Mouse (Mus musculus): ENCODE measurements around the gene Trpm7. TPM values are rescaled to one million over a fixed set of nuclear protein-coding genes. Genes with fewer than 3 reads are reported as not detected.
"Not testable (repeated sequence)": the region's sequence is repeated elsewhere in the genome, so short reads cannot be mapped to it uniquely, and the experiment has no call there.

Gene Trpm7
- polyA plus RNA-seq (2017; shearing (Covaris generic)) = 10 to 100 TPM; 49.8 to 55.8 TPM

GRCm38 (mm10) chr2:126875871-126876796 lies at the start of gene Trpm7:
Trpm7 (minus strand) TSS chr2:126876230.
- ATAC-seq = peak; percentile 89

- ATAC-seq = peak; percentile 81
Measured at GRCm38 (mm10) chr2:126920358-126921060, 44.5 kb upstream of the Trpm7 start.

- ATAC-seq = no peak
Measured at GRCm38 (mm10) chr2:126916236-126916635, 40.2 kb upstream of the Trpm7 start.

GRCm38 (mm10) chr2:126914096-126914495 lies 38.1 kb upstream of the Trpm7 start:
- ATAC-seq = no peak

GRCm38 (mm10) chr2:126904162-126904561 lies 28.1 kb upstream of the Trpm7 start:
- ATAC-seq = no peak

GRCm38 (mm10) chr2:126897511-126897910 lies 21.5 kb upstream of the Trpm7 start:
- no peak for ATAC-seq

- ATAC-seq = no peak
Measured at GRCm38 (mm10) chr2:126896941-126897340, 20.9 kb upstream of the Trpm7 start.

GRCm38 (mm10) chr2:126894245-126894644 lies 18.2 kb upstream of the Trpm7 start:
- no peak for ATAC-seq

- no peak for ATAC-seq
Measured at GRCm38 (mm10) chr2:126892316-126892715, 16.3 kb upstream of the Trpm7 start.

- ATAC-seq = no peak
Measured at GRCm38 (mm10) chr2:126891743-126892142, 15.7 kb upstream of the Trpm7 start.

GRCm38 (mm10) chr2:126887141-126887540 lies 11.1 kb upstream of the Trpm7 start:
- ATAC-seq = no peak

GRCm38 (mm10) chr2:126885871-126886270 lies 9.8 kb upstream of the Trpm7 start:
- ATAC-seq = no peak

- ATAC-seq = not testable (repeated sequence)
Measured at GRCm38 (mm10) chr2:126882711-126883110, 6.7 kb upstream of the Trpm7 start.

- no peak for ATAC-seq
Measured at GRCm38 (mm10) chr2:126877991-126878390, 2.0 kb upstream of the Trpm7 start.

- ATAC-seq = peak; percentile 12
Measured at GRCm38 (mm10) chr2:126875516-126875835, 554 bp downstream of the Trpm7 start.

- no peak for ATAC-seq
Measured at GRCm38 (mm10) chr2:126874809-126875515, 1.1 kb downstream of the Trpm7 start.

- no peak for ATAC-seq
Measured at GRCm38 (mm10) chr2:126866301-126866700, 9.7 kb downstream of the Trpm7 start.

GRCm38 (mm10) chr2:126865501-126866199 lies 10.4 kb downstream of the Trpm7 start:
- no peak for ATAC-seq

- ATAC-seq = no peak
Measured at GRCm38 (mm10) chr2:126865026-126865425, 11.0 kb downstream of the Trpm7 start.

- ATAC-seq = no peak
Measured at GRCm38 (mm10) chr2:126844751-126845150, 31.3 kb downstream of the Trpm7 start.

GRCm38 (mm10) chr2:126838848-126839247 lies 37.2 kb downstream of the Trpm7 start:
- no peak for ATAC-seq

GRCm38 (mm10) chr2:126817414-126817813 lies 58.6 kb downstream of the Trpm7 start:
- no peak for ATAC-seq

All from activated CD4-positive, CD25-positive, alpha-beta regulatory T cell, adult 4 months (primary cell).